Mouse (Mus musculus) megakaryocyte, embryonic 14.5 days (primary cell): ENCODE measurements at regions not wholly inside any gene's neighbourhood (a gene's known extent, or its start where the extent isn't known, plus 50 kb on each side); places are given as distances from the start of the nearest gene placed in this dataset.

Experiments used
- FLI1 ChIP-seq: IDR thresholded peaks from 2 replicates; pipeline ENCODE4 v1.6.1; 2012; ENCODE audit warnings: low read length, inconsistent platforms, mixed read lengths
- GATA1 ChIP-seq: IDR thresholded peaks from 3 replicates; pipeline ENCODE4 v1.6.1; 2012; ENCODE audit warnings: mixed read lengths, low read length, inconsistent platforms, borderline replicate concordance

GRCm38 (mm10) chr2:49376281-49376680, 75.0 kb upstream of the Epc2 start:
- TF ChIP-seq GATA1 (no peak), FLI1 (no peak)
